In the genomic region with DNA sequence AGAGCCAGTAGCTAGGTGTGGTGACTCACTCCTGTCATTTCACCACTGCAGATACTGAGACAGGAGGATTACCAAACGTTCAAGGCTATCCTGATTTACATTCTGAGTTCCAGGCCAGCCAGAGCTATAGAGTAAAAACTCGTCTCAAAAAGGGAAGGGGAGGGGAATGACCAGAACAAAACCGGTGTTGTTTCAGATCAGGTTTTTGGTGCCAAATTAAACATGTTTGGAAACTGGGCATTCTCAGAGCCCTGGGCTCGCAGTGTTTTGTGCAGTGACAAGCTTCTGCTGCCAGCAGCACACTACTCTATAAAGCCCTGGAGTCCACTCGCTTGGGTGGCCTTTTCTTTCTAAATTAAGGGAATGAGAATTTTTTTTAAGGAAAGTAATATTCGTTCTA, we compare ENCODE assay signal across 28 mouse cellular contexts. TPM values are rescaled to one million over a fixed set of nuclear protein-coding genes. Genes with fewer than 3 reads are reported as not detected.
DNase-seq lines count a peak whose midpoint lies in the region; ATAC-seq and TF ChIP-seq lines count a peak whose summit lies in the region.
"Had no signal": no experiment of that assay in that cellular context is flagged by ENCODE, and none has a peak within 500 bp of the region (broad histone marks: within the 10 kb centered on the region; RNA-seq: fewer than 3 reads in every experiment).

No protein-coding gene starts in this region.

- peak; percentile 47 for DNase-seq in forebrain, embryonic 14.5 days (ENCODE audit: low spot score)
- DNase-seq in midbrain, postnatal 0 days (ENCODE audit: low spot score) = peak; percentile 43
- peak; percentile 9 for DNase-seq in limb, embryonic 10.5 days (ENCODE audit: low spot score)
- DNase-seq in T-cell, adult 2 months (ENCODE audit: low spot score) = no peak
- DNase-seq: adrenal gland, adult 8-10 months; cerebellum, adult 11-12 months; cerebellum, adult 9-11 months; embryo, embryonic 11 days; gastrocnemius, postnatal 14 days; heart, postnatal 4 days; kidney, adult 2 months; kidney, postnatal 4 days; liver, embryonic 13.5 days; thymus, postnatal 14 days had no signal

- no peak overlapping the region for H3K27ac ChIP-seq in forebrain, embryonic 14.5 days (ENCODE audit: low read depth, low read length)
- no peak overlapping the region for H3K27ac ChIP-seq in forebrain, embryonic 15.5 days (replicated peaks)
- H3K27ac ChIP-seq in heart, embryonic 15.5 days = no peak overlapping the region
- H3K27ac ChIP-seq in heart, embryonic 11.5 days (ENCODE audit: low read depth, low read length) = no peak overlapping the region
- H3K27ac ChIP-seq in midbrain, postnatal 0 days (ENCODE audit: low read depth, low read length) = no peak overlapping the region
- no peak overlapping the region for H3K27ac ChIP-seq in midbrain, embryonic 16.5 days (ENCODE audit: low read length)
- no peak overlapping the region for H3K27ac ChIP-seq in limb, embryonic 10.5 days
- H3K27ac ChIP-seq: embryonic facial prominence, embryonic 12.5 days; forebrain, embryonic 10.5 days; hindbrain, embryonic 15.5 days; intestine, embryonic 15.5 days; liver, embryonic 13.5 days; midbrain, embryonic 10.5 days had no signal

- H3K9ac ChIP-seq in forebrain, embryonic 14.5 days (ENCODE audit: low read length) = no peak overlapping the region
- H3K9ac ChIP-seq in forebrain, embryonic 15.5 days (replicated peaks) = no peak overlapping the region
- H3K9ac ChIP-seq in heart, embryonic 15.5 days = no peak overlapping the region
- no peak overlapping the region for H3K9ac ChIP-seq in heart, embryonic 11.5 days (ENCODE audit: low read depth, low read length)
- no peak overlapping the region for H3K9ac ChIP-seq in midbrain, postnatal 0 days (replicated peaks; ENCODE audit: low read length, poor library complexity, severe bottlenecking)
- H3K9ac ChIP-seq in midbrain, embryonic 16.5 days (ENCODE audit: low read depth, low read length) = no peak overlapping the region
- H3K9ac ChIP-seq: embryonic facial prominence, embryonic 12.5 days; hindbrain, embryonic 15.5 days; intestine, embryonic 15.5 days; liver, embryonic 13.5 days; lung, embryonic 14.5 days had no signal

- ATAC-seq in forebrain, embryonic 14.5 days = no peak
- no peak for ATAC-seq in forebrain, embryonic 15.5 days (replicated peaks)
- ATAC-seq in heart, embryonic 15.5 days (replicated peaks; ENCODE audit: insufficient number of reproducible peaks, insufficient read depth, low FRiP score, low read depth) = 0 out of 2 replicates have a peak, but pooled peaks have one; percentile 22
- no peak for ATAC-seq in heart, embryonic 11.5 days (replicated peaks; ENCODE audit: insufficient number of reproducible peaks, low FRiP score, low TSS enrichment)
- ATAC-seq in midbrain, postnatal 0 days (ENCODE audit: low FRiP score) = no peak
- ATAC-seq in midbrain, embryonic 16.5 days = no peak
- ATAC-seq: intestine, embryonic 15.5 days had no signal

- H3K27me3 ChIP-seq in forebrain, embryonic 14.5 days (replicated peaks; ENCODE audit: control insufficient read depth, insufficient read depth, low read length) = no peaks in the 10 kb centered on the region
- no peaks in the 10 kb centered on the region for H3K27me3 ChIP-seq in forebrain, embryonic 15.5 days
- H3K27me3 ChIP-seq in heart, embryonic 15.5 days = no peaks in the 10 kb centered on the region
- H3K27me3 ChIP-seq in heart, embryonic 11.5 days (ENCODE audit: control insufficient read depth, insufficient read depth, low read length) = no peaks in the 10 kb centered on the region
- H3K27me3 ChIP-seq in midbrain, postnatal 0 days (ENCODE audit: insufficient read depth, low read length) = no peaks in the 10 kb centered on the region
- H3K27me3 ChIP-seq in midbrain, embryonic 16.5 days (ENCODE audit: control insufficient read depth, insufficient read depth, low read depth, low read length) = no peaks in the 10 kb centered on the region
- H3K27me3 ChIP-seq in limb, embryonic 10.5 days (ENCODE audit: low read depth, poor library complexity, severe bottlenecking) = no peaks in the 10 kb centered on the region
- H3K27me3 ChIP-seq: embryonic facial prominence, embryonic 12.5 days; hindbrain, embryonic 15.5 days; intestine, embryonic 15.5 days; liver, embryonic 13.5 days had no signal

- WGBS in forebrain, embryonic 14.5 days = 56% methylated on average over 6 of the region's 6 CpGs
- 57% methylated on average over 6 of the region's 6 CpGs for WGBS in forebrain, embryonic 15.5 days
- 65% methylated on average over 6 of the region's 6 CpGs for WGBS in heart, embryonic 15.5 days
- WGBS in heart, embryonic 11.5 days (ENCODE audit: insufficient replicate concordance) = 65% methylated on average over 6 of the region's 6 CpGs
- 64% methylated on average over 6 of the region's 6 CpGs for WGBS in midbrain, postnatal 0 days
- 72% methylated on average over 6 of the region's 6 CpGs for WGBS in midbrain, embryonic 16.5 days
- 86% methylated on average over 6 of the region's 6 CpGs for WGBS in limb, embryonic 10.5 days

- no peaks in the 10 kb centered on the region; the same call in 1 of the 2 replicates for H3K4me1 ChIP-seq in forebrain, embryonic 14.5 days (ENCODE audit: control insufficient read depth, insufficient read depth, low read length)
- H3K4me1 ChIP-seq in forebrain, embryonic 15.5 days = peaks cover 16% of the 10 kb centered on the region
- H3K4me1 ChIP-seq in heart, embryonic 15.5 days (replicated peaks) = no peaks in the 10 kb centered on the region
- no peaks in the 10 kb centered on the region for H3K4me1 ChIP-seq in heart, embryonic 11.5 days (ENCODE audit: control insufficient read depth, insufficient read depth, low read length)
- no peaks in the 10 kb centered on the region for H3K4me1 ChIP-seq in midbrain, postnatal 0 days (ENCODE audit: insufficient read depth, low read length)
- H3K4me1 ChIP-seq in midbrain, embryonic 16.5 days (ENCODE audit: control insufficient read depth, insufficient read depth, low read length) = no peaks in the 10 kb centered on the region
- H3K4me1 ChIP-seq in limb, embryonic 10.5 days = no peaks in the 10 kb centered on the region
- H3K4me1 ChIP-seq: embryonic facial prominence, embryonic 12.5 days; forebrain, embryonic 10.5 days; intestine, embryonic 15.5 days; liver, embryonic 13.5 days had no signal

- H3K36me3 ChIP-seq in forebrain, embryonic 14.5 days (ENCODE audit: control insufficient read depth, insufficient read depth, low read length) = peaks cover 30% of the 10 kb centered on the region
- peaks cover 18% of the 10 kb centered on the region for H3K36me3 ChIP-seq in forebrain, embryonic 15.5 days
- H3K36me3 ChIP-seq in heart, embryonic 15.5 days = peaks cover 13% of the 10 kb centered on the region; the same call in 1 of the 2 replicates
- 0 out of 2 replicates have a peak, but pooled peaks cover 5% of the 10 kb centered on the region for H3K36me3 ChIP-seq in heart, embryonic 11.5 days (ENCODE audit: control insufficient read depth, insufficient read depth, low read length)
- no peaks in the 10 kb centered on the region; the same call in 1 of the 2 replicates for H3K36me3 ChIP-seq in midbrain, postnatal 0 days (ENCODE audit: insufficient read depth, low read length)
- no peaks in the 10 kb centered on the region for H3K36me3 ChIP-seq in midbrain, embryonic 16.5 days (ENCODE audit: control insufficient read depth, insufficient read depth, low read length)
- H3K36me3 ChIP-seq in limb, embryonic 10.5 days = peaks cover 61% of the 10 kb centered on the region

- H3K4me3 ChIP-seq in forebrain, embryonic 14.5 days (ENCODE audit: low read depth, low read length) = no peak overlapping the region
- H3K4me3 ChIP-seq in forebrain, embryonic 15.5 days = no peak overlapping the region
- no peak overlapping the region for H3K4me3 ChIP-seq in heart, embryonic 15.5 days
- no peak overlapping the region for H3K4me3 ChIP-seq in heart, embryonic 11.5 days (ENCODE audit: low read depth, low read length)
- no peak overlapping the region for H3K4me3 ChIP-seq in midbrain, postnatal 0 days (ENCODE audit: low read depth, low read length)
- no peak overlapping the region for H3K4me3 ChIP-seq in midbrain, embryonic 16.5 days (ENCODE audit: low read depth, low read length)
- H3K4me3 ChIP-seq in limb, embryonic 10.5 days = no peak overlapping the region
- H3K4me3 ChIP-seq: embryonic facial prominence, embryonic 12.5 days; forebrain, embryonic 10.5 days; hindbrain, embryonic 15.5 days; intestine, embryonic 15.5 days; liver, embryonic 13.5 days; midbrain, embryonic 10.5 days had no signal

- no peaks in the 10 kb centered on the region for H3K9me3 ChIP-seq in forebrain, embryonic 14.5 days (replicated peaks; ENCODE audit: control insufficient read depth, low read length)
- no peaks in the 10 kb centered on the region for H3K9me3 ChIP-seq in forebrain, embryonic 15.5 days
- no peaks in the 10 kb centered on the region for H3K9me3 ChIP-seq in heart, embryonic 15.5 days (replicated peaks)
- no peaks in the 10 kb centered on the region for H3K9me3 ChIP-seq in heart, embryonic 11.5 days (replicated peaks; ENCODE audit: control insufficient read depth, low read length)
- H3K9me3 ChIP-seq in midbrain, postnatal 0 days (ENCODE audit: low read length) = no peaks in the 10 kb centered on the region
- H3K9me3 ChIP-seq in midbrain, embryonic 16.5 days (replicated peaks; ENCODE audit: control insufficient read depth, low read length, poor library complexity, severe bottlenecking) = no peaks in the 10 kb centered on the region
- no peaks in the 10 kb centered on the region for H3K9me3 ChIP-seq in limb, embryonic 10.5 days (replicated peaks)
- H3K9me3 ChIP-seq: embryonic facial prominence, embryonic 12.5 days; forebrain, embryonic 10.5 days; hindbrain, embryonic 15.5 days; intestine, embryonic 15.5 days; liver, embryonic 13.5 days; midbrain, embryonic 10.5 days had no signal

- TF ChIP-seq CTCF in midbrain, postnatal 0 days (IDR thresholded peaks at IDR 0.05) = no peak

- no peak overlapping the region for H3K4me2 ChIP-seq in forebrain, embryonic 14.5 days (ENCODE audit: low read length)
- no peak overlapping the region for H3K4me2 ChIP-seq in forebrain, embryonic 15.5 days (replicated peaks)
- no peak overlapping the region for H3K4me2 ChIP-seq in heart, embryonic 15.5 days
- H3K4me2 ChIP-seq in heart, embryonic 11.5 days = no peak overlapping the region
- no peak overlapping the region for H3K4me2 ChIP-seq in midbrain, postnatal 0 days (ENCODE audit: low read depth, low read length, poor library complexity, severe bottlenecking)
- H3K4me2 ChIP-seq in midbrain, embryonic 16.5 days (ENCODE audit: low read length) = no peak overlapping the region
- H3K4me2 ChIP-seq: embryonic facial prominence, embryonic 12.5 days; hindbrain, embryonic 15.5 days; intestine, embryonic 15.5 days; liver, embryonic 13.5 days; lung, embryonic 14.5 days had no signal

RNA-seq across cellular contexts. Expression of a gene that starts 8.7 kb away (rescaled TPM):
- 13.1 and 14.2 TPM in 2 replicates for polyA plus RNA-seq in forebrain, embryonic 14.5 days (2014; fragmentation: Nextera tagmentation; extraction: Ambion mirVana)
- 12.0 and 13.0 TPM in 2 replicates for polyA plus RNA-seq in forebrain, embryonic 15.5 days (2015; fragmentation: Nextera tagmentation; extraction: Ambion mirVana)
- polyA plus RNA-seq in heart, embryonic 15.5 days (2015; fragmentation: Nextera tagmentation; extraction: Ambion mirVana) = 9.6 and 11.3 TPM in 2 replicates
- 10.6 and 13.1 TPM in 2 replicates for polyA plus RNA-seq in heart, embryonic 11.5 days (2014; fragmentation: Nextera tagmentation; extraction: Ambion mirVana)
- total RNA-seq in midbrain, postnatal 0 days (2014; rRNA removed) = 4.3 and 5.6 TPM in 2 replicates
- polyA plus RNA-seq in midbrain, postnatal 0 days (2015; fragmentation: Nextera tagmentation; extraction: Ambion mirVana) = 3.7 and 5.6 TPM in 2 replicates
- polyA plus RNA-seq in midbrain, embryonic 16.5 days (2015; fragmentation: Nextera tagmentation; extraction: Ambion mirVana) = 9.7 and 10.2 TPM in 2 replicates
- polyA plus RNA-seq in limb, embryonic 10.5 days (2016; fragmentation: Nextera tagmentation; extraction: Ambion mirVana) = 21.8 and 22.9 TPM in 2 replicates

RNA-seq across cellular contexts. Expression of a gene that starts 42.3 kb away (rescaled TPM):
- 0.81 and 1.0 TPM in 2 replicates for polyA plus RNA-seq in forebrain, embryonic 14.5 days (2014; fragmentation: Nextera tagmentation; extraction: Ambion mirVana)
- 0.66 and 0.88 TPM in 2 replicates for polyA plus RNA-seq in forebrain, embryonic 15.5 days (2015; fragmentation: Nextera tagmentation; extraction: Ambion mirVana)
- 5.0 and 6.3 TPM in 2 replicates for polyA plus RNA-seq in heart, embryonic 15.5 days (2015; fragmentation: Nextera tagmentation; extraction: Ambion mirVana)
- polyA plus RNA-seq in heart, embryonic 11.5 days (2014; fragmentation: Nextera tagmentation; extraction: Ambion mirVana) = 0.93 and 1.1 TPM in 2 replicates
- total RNA-seq in midbrain, postnatal 0 days (2014; rRNA removed) = 3.1 and 3.2 TPM in 2 replicates
- polyA plus RNA-seq in midbrain, postnatal 0 days (2015; fragmentation: Nextera tagmentation; extraction: Ambion mirVana) = 1.8 and 2.0 TPM in 2 replicates
- polyA plus RNA-seq in midbrain, embryonic 16.5 days (2015; fragmentation: Nextera tagmentation; extraction: Ambion mirVana) = 1.2 and 1.3 TPM in 2 replicates
- polyA plus RNA-seq in limb, embryonic 10.5 days (2016; fragmentation: Nextera tagmentation; extraction: Ambion mirVana) = 2.4 and 4.4 TPM in 2 replicates
- total RNA-seq: granulocyte monocyte progenitor cell, adult 5-6 weeks; megakaryocyte progenitor cell, adult 5-6 weeks; MEL; monocyte, adult 5-6 weeks had no signal
